Mouse (Mus musculus) embryo, embryonic 9.5 days (tissue): ENCODE measurements around the gene Fgfr2.
A peak's percentile ranks its signal among the peaks of the same experiment; 100 is the strongest.

Source experiments
- DNase-seq: peaks from one replicate; pipeline ENCODE4 v3.0.0-alpha.2; 2017; ENCODE audit errors: extremely low spot score

The Fgfr2 gene

DNA sequence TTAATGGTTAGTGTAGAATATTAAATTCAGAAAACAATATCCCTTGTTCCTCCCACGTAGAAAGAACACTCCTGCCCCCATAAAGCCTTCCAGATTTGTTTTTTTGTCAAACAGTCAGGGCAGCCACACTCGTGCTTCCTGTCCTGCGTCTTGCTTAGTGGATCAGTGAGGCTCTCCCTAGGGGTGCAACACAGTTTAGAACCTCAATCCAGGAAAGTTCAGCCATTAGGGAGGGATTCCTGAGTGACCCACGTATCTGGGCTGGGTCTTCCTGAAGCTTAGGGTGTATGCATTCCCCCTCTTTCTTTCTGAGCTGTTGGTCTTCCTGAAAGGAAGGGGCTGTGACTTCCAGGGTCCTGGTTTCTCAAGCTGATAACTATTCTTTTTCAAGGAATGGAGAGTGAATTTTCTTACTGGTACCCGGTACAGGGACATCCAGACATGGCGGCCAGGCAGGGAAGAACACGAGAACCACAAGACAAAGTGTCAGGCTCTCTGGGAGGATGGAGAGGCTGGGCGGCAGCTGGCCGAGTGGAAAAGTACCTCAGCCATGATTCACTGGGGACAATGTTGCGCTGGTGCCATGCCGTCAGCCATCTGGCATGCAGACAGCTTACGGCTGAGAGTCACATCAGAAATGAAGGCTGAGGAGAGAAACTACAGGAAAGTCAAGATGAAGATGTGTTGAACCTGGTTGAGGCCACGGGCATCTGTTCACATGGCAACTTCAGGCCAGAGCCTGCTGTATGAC lies 2200.0 kb downstream of the Fgfr2 start:
- DNase-seq: no peak

DNA sequence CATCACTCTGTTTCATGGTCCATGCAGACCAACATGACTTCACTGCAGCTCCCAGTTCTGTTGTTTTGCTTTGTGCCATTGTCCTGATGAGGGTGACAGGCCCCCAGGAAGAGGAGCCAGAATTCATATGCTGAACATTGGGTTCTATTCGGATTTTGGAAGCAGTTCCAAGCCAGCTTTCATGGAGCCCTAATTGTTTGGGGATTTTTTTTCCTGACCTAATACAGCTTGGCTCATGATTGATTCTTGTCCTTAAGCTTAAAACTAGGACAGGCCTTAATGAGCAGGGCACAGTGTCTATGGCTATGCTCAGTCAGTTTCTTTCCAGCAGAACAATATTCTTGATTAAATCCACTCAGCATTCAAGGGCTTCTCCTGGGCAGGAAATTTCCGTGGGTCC lies 2204.9 kb downstream of the Fgfr2 start:
- no peak for DNase-seq

DNA sequence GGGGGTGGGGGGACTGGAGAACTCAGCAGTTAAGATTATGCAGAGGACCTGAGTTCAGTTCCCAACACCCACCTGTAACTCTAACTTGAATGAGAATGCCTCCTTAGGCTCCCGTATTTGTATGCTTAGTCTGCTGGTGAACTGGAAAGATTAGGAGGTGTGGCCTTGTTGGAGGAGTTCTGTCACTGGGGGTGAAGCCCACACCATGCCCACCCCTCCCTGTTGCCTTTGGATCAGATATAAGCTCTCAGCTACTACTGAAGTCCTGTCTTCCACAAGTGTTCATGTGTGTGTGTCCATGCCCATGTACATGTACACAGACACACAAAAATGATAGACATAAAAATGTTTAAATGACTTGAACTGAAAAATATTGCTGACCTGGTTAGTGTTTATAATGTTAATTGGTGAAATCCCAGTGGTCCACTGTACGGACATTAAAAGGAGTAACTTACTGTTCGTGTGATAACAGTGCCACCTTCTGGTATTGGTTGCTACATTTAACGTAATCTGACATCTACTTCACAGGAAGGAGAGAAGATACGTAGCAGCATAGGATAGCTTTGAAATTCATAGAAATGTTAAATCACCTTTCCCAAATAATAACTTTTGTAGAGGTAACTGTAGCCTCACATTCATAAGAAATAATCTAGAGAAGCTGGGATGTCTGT lies 2208.3 kb downstream of the Fgfr2 start:
- peak; percentile 35 for DNase-seq

DNA sequence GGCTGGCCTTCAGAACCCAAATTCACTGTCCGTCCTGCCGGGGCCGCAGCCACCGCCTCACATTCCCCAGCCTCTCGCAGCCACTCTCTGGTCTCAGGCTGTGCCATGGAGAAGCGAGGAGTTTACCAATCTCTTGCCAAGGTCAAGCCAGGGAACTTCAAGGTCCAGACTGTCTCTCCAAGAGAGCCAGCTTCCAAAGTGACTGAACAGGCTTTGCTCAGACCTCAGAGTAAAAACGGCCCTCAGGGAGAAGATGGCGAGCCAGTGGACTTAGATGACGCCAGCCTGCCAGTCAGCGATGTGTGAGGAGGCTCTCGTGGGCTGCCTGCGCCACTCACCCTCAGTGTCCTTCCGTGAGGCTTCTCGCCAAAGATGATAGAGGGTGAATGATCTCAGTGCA lies 2212.3 kb downstream of the Fgfr2 start:
- DNase-seq: no peak

DNA sequence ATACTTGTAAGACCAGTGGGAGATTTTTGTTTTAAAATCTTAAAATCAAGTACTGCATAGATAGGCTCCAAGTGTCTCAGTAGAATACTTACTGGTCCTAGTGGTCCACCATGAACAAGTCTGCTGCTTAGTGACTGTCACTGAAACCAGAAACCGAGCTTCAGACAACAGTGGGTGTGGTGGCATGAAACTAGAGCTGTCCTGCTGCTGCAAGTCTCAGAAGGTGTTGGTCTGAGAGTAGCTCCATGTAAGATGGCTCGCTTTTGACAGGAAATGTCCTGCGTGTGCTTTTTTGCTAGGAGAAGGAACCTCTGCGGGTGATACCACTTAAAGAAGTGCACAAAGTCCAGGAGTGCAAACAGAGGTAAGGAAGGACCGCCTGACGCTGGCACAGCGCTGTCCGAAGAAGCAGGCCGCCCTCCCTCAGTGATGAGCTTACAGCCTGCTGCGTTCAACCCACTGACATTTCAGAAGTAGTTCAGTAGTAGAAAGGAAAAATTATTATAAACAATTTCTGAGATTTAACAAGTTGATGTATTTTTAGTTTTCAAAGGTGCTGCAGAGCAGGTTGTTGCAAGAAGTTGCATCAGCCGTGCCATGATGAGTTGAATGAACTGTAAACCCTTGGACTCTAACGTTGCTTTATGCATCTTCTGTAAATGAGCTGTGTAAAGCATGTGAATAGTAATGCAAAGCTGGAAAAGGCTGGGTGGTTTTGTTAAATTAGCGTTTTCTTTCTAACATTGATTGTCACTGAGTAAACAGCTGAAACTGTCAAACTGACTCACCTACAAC lies 2218.4 kb downstream of the Fgfr2 start:
- DNase-seq: no peak

DNA sequence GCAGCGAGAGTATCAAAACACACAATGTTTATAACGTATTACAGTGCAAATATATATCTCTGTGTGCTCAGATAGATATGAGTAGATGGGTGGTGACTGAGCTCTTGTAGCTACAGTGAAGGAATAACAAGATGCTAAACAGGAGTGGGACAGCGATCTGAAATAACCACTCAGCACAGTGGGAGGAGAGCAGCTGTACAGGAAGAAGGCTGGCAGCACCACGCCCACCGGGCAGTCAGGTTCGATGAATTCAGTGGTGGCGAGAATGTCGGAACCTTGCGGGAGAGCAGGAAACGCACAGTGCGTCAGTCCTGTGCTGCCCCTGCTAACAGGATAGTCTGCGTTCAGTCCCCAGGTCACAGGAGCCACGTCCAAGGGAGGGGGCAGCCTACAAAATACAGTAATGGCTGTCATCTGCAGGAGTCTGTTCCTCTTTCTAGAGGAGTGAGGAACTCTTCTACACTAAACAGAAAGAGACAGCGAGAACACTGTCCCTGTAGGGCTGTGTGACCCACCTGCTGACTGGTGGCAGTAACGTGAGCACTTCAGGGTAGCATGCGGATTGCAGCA lies 2219.6 kb downstream of the Fgfr2 start:
- DNase-seq: no peak

DNA sequence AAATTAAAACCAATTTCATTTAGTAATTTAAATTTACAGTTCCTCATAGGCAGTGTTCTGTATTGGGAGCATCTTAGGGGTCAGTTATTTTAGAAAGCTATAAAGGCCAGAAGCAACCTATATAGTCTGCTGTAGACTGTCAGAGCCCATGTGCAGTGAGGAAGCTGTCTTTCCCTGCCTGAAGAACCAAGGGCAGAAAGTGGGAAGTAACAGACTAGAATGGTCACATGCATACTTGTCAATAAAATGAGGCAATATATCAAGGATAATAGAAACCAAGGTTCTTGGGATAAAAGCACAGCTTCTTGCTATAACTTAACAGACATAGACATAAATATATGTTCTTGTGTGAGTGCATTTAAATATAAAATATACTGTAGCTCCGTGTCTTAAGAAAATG lies 2220.2 kb downstream of the Fgfr2 start:
- no peak for DNase-seq

DNA sequence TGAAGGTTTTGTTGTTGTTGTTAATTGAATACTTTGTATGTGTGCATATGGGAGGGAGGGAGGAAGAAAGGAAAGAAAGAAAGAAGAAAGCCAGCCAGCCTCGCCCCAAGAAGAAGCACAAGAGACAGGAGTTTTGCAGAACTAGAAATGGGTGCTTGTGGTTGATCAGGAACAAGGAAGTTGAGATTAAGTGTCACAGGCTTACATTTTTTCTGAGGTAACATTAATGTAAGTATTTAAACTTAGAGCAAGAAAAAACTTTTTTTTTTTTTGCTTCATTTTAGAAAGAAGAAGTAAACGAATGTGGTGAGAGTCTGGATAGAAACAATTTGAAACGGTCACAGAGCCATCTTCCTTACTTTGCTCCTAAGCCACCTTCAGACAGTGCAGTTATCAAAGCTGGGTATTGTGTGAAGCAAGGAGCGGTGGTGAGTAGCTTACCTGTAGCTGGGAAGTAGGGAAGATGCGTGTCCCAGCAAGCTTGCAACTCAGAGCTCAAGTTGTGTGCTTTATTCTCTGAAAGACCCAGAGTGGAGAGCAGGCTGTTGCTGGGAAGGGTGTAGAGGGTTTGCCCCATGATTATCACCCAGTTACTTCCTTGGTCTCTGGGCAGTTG lies 2222.8 kb downstream of the Fgfr2 start:
- DNase-seq: no peak

DNA sequence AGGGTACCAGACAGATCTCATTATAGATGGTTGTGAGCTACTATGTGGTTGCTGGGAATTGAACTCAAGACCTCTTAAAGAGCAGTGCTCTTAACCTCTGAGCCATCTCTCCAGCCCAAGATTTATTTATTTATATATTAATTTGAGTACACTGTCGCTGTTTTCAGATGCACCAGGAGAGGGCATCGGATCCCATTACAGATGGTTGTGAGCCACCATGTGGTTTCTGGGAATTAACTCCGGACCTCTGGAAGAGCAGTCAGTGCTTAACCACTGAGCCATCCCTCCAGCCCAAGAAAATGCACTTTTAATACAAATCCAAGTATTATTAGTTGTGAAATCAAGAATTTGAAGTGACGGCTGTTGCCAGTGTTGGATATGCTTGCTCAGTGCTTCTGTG lies 2224.8 kb downstream of the Fgfr2 start:
- DNase-seq: peak; percentile 17

DNA sequence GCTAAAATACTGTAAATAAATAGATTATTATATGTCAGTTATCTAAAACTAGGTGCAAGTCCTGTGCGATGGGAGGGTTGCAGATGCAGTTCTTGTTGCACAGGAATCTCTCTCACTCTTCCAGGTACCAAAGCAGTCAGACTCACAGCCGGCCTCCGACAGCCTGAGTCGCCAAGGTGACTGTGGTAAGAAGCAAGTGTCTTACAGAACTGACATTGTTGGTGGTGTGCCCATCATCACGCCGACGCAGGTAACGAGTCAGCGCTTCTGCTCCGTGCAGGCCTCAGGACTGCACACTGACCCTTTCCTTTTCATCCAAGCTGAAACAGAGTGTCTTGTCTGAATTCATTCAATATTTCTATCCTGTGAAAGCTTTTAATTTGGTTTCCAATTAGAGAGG lies 2225.9 kb downstream of the Fgfr2 start:
- DNase-seq: no peak

DNA sequence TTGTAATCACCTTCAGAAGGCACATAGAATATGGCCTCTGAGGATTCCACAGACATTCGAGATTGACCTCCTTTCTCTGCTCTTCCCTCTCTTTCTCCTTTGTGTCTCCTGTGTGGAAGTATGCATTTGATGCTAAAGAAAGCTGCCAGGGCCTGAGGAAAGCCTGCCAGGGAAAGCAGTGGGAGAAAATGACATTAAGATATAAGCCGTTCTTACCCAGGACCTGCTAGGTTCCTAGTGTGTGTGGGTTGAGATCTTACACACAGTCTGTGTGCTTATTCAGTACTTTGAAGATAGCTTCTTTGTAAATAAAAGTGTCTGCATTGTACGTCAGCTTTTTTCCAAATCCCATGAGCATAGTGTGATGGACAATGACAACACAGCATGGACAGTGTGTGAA lies 2227.1 kb downstream of the Fgfr2 start:
- DNase-seq: no peak

DNA sequence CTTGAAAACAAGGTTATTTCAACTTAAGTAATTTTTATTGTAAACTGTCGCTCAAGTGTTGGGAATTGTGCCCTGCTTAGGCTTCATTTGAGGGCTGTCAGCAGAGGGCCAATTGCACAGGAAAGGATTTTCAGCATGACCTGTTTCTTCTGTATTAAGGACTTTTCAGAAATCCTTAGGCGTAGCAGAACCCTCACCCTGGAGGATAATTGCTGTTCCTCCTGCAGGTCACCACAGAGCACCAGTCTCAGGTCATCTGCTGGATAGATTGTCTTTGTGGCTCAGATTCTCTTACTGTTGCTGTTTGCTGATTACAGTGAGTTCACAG lies 2227.6 kb downstream of the Fgfr2 start:
- no peak for DNase-seq

DNA sequence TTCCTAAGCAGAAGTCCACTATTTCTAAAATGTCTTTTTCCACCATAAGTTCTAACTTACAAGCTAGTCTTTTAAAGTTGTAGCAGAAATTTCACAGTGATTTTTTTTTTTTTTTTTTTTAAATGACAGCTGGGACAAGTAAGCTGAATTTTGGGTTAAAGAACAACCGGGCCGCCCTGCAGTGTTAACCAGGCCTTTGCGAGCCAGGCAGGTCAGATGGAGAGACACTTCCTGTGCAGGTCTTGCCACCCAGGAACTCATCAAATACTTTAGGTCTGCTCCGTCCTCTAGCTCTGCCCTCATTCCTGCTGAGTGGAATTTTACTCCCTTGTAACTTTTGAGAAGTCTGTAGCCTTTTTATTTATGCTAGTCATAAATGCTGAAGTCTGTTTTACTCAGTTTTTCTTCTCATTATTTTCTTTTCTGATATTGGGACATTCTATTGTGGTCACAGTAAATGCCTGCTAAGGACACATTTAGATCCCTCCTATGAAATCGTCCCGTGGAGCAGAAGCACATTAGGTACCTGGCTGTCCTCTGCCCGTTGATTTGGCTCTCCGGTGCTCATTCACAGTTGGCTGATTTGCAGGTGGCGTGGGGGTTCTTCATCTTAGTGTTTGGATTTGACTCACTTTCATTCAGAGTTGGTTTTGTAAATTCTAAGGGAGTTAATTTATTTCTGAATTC lies 2228.1 kb downstream of the Fgfr2 start:
- DNase-seq: no peak

DNA sequence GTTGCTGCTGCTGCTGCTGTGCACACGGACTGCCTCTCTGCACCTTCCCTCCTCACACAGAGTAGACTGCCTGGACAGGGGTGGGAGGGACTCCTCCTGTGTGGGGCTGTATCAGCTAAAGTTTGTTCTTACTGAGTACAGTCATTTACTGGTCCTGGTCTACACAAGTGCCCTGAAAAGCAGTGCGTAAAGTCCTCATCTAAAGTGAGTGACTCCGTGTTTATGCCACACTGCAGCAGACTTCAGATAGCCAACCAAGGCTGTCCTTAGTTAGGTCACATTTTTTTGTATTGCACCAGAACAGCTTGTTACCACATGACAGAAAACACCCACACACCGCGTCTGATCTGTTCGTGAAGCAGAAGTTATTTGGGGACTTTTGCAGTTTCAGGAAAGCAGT lies 2230.2 kb downstream of the Fgfr2 start:
- no peak for DNase-seq

DNA sequence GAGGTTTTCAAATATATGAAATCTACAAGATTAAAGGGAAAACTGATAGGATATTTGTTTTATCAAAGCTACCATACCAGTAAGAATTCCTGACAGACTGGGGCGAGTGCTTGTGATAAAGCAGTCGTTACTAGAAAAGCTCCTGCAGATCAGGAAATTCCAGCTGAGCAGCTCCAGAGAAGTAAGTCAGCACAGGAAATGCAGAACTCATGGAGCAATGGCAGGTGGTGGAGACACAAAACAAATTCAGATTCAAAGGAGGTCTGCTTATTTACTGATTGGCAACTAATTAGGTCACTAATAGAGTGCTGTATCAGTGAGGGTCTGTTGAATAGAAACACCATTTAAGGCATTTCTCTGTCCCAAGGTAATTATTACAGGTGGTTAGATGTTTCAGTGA lies 2232.3 kb downstream of the Fgfr2 start:
- DNase-seq: no peak

DNA sequence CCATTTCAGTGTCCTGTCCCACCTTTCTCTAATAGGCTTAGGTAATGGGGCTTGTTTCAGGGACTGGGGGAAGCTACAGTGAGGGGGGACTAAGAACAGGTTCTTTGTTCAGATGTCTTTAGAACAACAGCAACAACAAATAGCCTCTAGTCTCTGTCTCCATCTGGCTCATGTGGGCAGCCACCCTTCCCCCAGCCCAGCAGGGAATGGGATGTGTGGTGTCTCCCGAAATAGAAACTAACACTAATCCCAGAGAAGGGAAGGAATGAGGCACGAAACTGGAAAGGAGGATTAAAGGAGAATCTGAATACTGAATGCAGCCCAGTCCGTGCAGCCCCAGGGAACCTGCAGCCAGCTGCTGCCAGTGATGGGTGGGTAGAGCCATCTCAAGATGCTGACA lies 2235.2 kb downstream of the Fgfr2 start:
- no peak for DNase-seq

DNA sequence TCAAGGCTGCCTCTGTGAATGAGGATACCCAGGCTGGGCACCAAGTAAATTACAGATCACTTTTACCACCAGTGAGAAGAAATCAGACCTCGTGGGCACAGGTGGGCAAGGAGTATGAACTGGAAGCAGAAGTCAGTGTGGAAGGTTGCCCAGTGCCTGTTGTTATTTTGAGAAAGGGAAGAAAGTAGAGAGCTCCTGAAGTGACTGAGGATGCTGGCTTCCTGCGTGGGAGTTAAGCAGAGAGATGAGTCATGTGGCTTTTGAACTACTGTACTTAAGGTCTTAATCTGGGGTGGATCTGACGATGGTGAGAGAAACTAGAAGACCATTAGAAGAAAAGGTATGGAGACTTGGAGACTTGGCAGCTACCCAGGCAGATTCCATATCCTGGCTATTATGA lies 2236.9 kb downstream of the Fgfr2 start:
- no peak for DNase-seq

DNA sequence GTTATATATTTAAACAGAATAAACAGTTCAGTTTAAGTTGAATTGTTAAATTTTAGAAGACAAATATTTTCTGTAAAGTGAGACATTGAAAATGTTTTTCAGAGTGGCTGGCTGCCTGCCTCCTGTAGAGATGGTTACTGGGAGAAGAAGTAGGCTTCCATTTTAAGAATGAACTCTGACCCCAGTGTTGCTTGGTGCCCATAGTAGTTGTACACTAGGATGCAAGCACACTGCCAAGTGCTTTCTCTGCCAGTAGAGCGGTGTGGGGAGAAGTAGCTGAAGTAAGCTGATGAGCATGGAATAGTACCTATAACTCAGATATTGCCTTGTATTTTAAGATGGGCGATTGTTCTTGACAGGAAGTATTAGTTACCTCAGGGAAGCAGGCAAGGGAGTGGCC lies 2239.0 kb downstream of the Fgfr2 start:
- DNase-seq: no peak

DNA sequence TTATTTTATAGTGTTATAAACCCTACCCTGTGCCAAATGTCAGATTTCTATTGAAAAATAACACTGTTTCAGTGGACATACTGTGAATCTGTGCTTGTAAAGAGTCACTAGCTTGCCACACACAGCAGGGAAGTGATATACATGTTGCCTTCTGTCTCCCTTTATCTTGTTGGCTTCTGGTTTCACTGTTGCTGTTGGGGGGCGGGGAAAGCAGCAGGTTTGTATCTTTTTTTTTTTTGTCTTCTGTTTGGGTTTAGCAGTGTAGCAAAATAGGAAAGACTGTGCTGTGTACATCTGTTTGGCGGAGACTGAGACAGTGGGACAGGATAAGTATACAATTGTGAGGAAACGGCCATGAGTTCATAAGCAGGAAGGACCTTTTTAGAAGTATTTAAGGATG lies 2255.9 kb downstream of the Fgfr2 start:
- DNase-seq: no peak

DNA sequence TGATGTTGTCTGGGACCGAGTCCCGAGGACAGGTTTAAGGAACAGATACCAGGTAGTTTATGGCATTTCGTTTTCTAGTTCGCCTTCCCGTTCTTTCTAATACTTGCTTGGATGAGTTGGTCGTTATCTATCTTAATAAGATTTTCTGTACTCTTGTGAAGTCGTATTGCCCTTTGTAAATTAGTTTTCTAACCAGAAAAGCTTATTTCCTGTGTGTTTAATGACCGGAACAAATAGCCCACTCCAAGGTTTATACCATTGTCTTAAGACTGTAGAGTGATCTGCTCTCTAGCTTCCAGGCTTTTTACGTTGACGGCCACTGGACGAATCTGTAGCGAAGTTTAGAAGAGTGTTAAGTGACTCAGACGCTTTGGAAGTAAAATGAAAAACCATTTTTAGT lies 2256.5 kb downstream of the Fgfr2 start:
- no peak for DNase-seq
